Mouse (Mus musculus): ENCODE measurements around the gene Ptpn3. TPM values are rescaled to one million over a fixed set of nuclear protein-coding genes. Genes with fewer than 3 reads are reported as not detected.

Gene Ptpn3
- polyA plus RNA-seq, 1 experiment from 2014 or later = 8.1 TPM

DNA sequence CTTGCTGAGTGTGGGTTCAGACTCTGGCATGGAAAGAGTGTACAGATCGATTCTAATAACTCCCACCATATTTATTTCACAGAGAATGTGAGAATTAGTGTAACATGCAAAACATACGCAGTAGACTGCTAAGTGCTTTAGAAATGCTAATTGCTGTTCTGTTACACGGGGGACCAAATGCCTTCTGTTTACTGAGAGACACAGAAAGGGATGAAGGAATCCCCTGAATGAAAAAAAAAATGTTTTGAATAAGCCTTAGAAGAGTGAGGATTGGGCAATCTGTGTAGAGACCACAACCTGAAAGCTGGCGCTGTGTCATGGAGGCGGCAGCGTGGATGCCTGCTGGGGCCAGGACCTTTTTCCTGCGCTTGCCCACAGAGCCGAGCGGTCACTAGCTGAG, 86.8 kb downstream of the Ptpn3 start:
- no peak overlapping the region for H3K9ac ChIP-seq (replicated peaks; ENCODE audit: low read depth, low read length)
- ATAC-seq (ENCODE audit: insufficient number of reproducible peaks, insufficient read depth, low FRiP score, low read depth) = no peak
- no peaks in the 10 kb centered on the region for H3K4me1 ChIP-seq (ENCODE audit: control insufficient read depth, insufficient read depth, low read length)
- H3K27ac ChIP-seq (ENCODE audit: low read length) = no peak overlapping the region
- H3K4me2 ChIP-seq (replicated peaks; ENCODE audit: low read depth, low read length) = no peak overlapping the region
- no peak overlapping the region for H3K4me3 ChIP-seq (ENCODE audit: low read depth, low read length)
- no peaks in the 10 kb centered on the region; the same call in 1 of the 2 replicates for H3K36me3 ChIP-seq (ENCODE audit: control insufficient read depth, insufficient read depth, low read length)
- H3K9me3 ChIP-seq (ENCODE audit: control insufficient read depth, low read depth, low read length) = no peaks in the 10 kb centered on the region
- no peaks in the 10 kb centered on the region for H3K27me3 ChIP-seq (ENCODE audit: control insufficient read depth, insufficient read depth, low read length)
- WGBS = 85% methylated on average over 9 of the region's 9 CpGs

DNA sequence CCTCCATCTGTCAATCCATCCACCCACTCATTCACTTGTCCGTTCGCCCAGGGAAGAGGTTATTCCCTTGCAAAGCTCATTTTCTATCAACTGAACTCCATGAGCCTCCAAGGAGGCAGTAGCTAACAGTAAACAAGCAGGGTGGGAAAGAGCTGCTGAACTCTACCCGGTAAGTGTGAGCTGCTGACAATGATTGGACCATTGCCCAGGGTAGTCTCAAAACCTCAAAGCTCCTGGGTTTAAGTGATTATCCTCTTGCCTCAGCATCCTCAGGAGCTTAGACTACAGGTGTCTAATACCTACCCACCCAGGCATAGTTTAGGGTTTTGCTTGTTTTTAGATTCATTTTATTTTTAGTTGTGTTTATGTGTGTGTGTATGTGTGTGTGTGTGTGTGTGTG, 87.5 kb downstream of the Ptpn3 start:
- Histone ChIP-seq H3K9me3 (ENCODE audit: control insufficient read depth, low read depth, low read length) (no peaks in the 10 kb centered on the region), H3K27me3 (ENCODE audit: control insufficient read depth, insufficient read depth, low read length) (no peaks in the 10 kb centered on the region), H3K27ac (ENCODE audit: low read length) (no peak overlapping the region), H3K9ac (replicated peaks; ENCODE audit: low read depth, low read length) (no peak overlapping the region), H3K36me3 (ENCODE audit: control insufficient read depth, insufficient read depth, low read length) (no peaks in the 10 kb centered on the region; the same call in 1 of the 2 replicates), H3K4me2 (replicated peaks; ENCODE audit: low read depth, low read length) (no peak overlapping the region), H3K4me3 (ENCODE audit: low read depth, low read length) (no peak overlapping the region), H3K4me1 (ENCODE audit: control insufficient read depth, insufficient read depth, low read length) (no peaks in the 10 kb centered on the region)
- WGBS = 66% methylated on average over 3 of the region's 3 CpGs
- no peak for ATAC-seq (ENCODE audit: insufficient number of reproducible peaks, insufficient read depth, low FRiP score, low read depth)

DNA sequence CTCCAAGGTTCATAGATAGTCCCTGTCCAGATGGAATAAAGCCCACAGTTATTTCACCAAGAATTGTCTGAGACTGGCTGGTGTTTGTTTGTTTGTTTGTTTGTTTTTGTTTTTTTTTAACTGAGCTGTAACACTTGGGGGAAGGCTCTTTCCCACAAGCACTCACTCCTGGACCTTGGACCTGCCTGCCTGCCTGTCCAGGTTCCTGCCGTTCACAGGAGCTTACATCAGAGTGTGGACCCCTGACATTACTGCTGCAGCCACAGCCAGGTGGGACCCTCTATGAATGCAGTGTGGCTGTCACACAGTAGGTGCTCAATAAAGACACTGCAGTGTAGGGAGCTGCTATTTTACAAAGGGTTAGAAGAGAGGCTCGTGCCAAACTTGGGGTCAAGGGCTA, 89.9 kb downstream of the Ptpn3 start:
- Histone ChIP-seq H3K27me3 (ENCODE audit: control insufficient read depth, insufficient read depth, low read length) (no peaks in the 10 kb centered on the region), H3K4me2 (replicated peaks; ENCODE audit: low read depth, low read length) (no peak overlapping the region), H3K9me3 (ENCODE audit: control insufficient read depth, low read depth, low read length) (no peaks in the 10 kb centered on the region), H3K27ac (ENCODE audit: low read length) (no peak overlapping the region), H3K4me3 (ENCODE audit: low read depth, low read length) (no peak overlapping the region), H3K9ac (replicated peaks; ENCODE audit: low read depth, low read length) (no peak overlapping the region), H3K36me3 (ENCODE audit: control insufficient read depth, insufficient read depth, low read length) (no peaks in the 10 kb centered on the region; the same call in 1 of the 2 replicates), H3K4me1 (ENCODE audit: control insufficient read depth, insufficient read depth, low read length) (no peaks in the 10 kb centered on the region)
- no peak for ATAC-seq (ENCODE audit: insufficient number of reproducible peaks, insufficient read depth, low FRiP score, low read depth)
- 69% methylated on average over 2 of the region's 2 CpGs for WGBS

DNA sequence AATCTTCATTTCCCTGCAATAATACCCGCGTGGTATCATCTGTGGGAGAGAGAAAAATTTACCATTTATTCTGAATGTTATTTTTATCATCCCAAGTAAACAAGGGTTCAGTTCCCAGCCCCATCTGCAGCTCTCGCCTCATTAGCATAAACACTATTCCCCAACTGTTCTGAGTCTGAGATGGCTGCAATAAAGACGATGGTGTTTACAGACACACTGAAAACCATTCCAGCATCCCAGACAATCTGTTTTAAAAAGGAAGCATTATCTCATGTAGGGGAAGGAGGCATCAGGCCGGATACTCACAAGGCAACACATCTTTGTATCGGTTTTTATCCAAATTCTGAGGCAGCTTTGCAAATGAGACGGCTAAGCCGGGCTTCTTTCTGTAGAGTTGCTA, 95.7 kb downstream of the Ptpn3 start:
- WGBS = 83% methylated on average over 8 of the region's 8 CpGs
- no peak overlapping the region for H3K27ac ChIP-seq (ENCODE audit: low read length)
- no peak overlapping the region for H3K4me3 ChIP-seq (ENCODE audit: low read depth, low read length)
- H3K36me3 ChIP-seq (ENCODE audit: control insufficient read depth, insufficient read depth, low read length) = no peaks in the 10 kb centered on the region
- no peak for ATAC-seq (ENCODE audit: insufficient number of reproducible peaks, insufficient read depth, low FRiP score, low read depth)
- no peak overlapping the region for H3K9ac ChIP-seq (replicated peaks; ENCODE audit: low read depth, low read length)
- no peak overlapping the region for H3K4me2 ChIP-seq (replicated peaks; ENCODE audit: low read depth, low read length)
- no peaks in the 10 kb centered on the region for H3K9me3 ChIP-seq (ENCODE audit: control insufficient read depth, low read depth, low read length)
- no peaks in the 10 kb centered on the region for H3K4me1 ChIP-seq (ENCODE audit: control insufficient read depth, insufficient read depth, low read length)
- no peaks in the 10 kb centered on the region for H3K27me3 ChIP-seq (ENCODE audit: control insufficient read depth, insufficient read depth, low read length)

DNA sequence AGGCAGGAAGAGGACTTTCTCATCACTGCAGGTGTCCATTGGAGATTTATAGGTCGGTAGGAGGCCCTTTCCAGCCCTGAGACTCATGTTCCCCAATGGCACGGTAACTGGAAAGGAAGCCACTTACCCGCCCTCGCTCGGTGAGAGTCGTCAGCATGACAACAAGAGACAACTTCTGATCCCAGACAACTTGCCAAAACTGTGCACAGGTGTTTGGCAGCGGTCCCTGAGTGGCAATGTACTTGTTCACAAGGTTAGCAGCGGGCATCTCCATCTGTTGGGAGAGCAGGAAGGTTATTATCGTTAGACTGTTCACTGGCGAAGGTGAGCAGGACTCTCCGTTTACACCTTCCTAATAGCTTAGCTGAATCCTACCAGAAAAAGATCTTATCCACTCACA, 96.9 kb downstream of the Ptpn3 start:
- no peaks in the 10 kb centered on the region for H3K4me1 ChIP-seq (ENCODE audit: control insufficient read depth, insufficient read depth, low read length)
- H3K4me3 ChIP-seq (ENCODE audit: low read depth, low read length) = no peak overlapping the region
- no peak for ATAC-seq (ENCODE audit: insufficient number of reproducible peaks, insufficient read depth, low FRiP score, low read depth)
- no peak overlapping the region for H3K9ac ChIP-seq (replicated peaks; ENCODE audit: low read depth, low read length)
- H3K27me3 ChIP-seq (ENCODE audit: control insufficient read depth, insufficient read depth, low read length) = no peaks in the 10 kb centered on the region
- no peak overlapping the region for H3K27ac ChIP-seq (ENCODE audit: low read length)
- no peak overlapping the region for H3K4me2 ChIP-seq (replicated peaks; ENCODE audit: low read depth, low read length)
- WGBS = 83% methylated on average over 11 of the region's 11 CpGs
- no peaks in the 10 kb centered on the region for H3K9me3 ChIP-seq (ENCODE audit: control insufficient read depth, low read depth, low read length)
- H3K36me3 ChIP-seq (ENCODE audit: control insufficient read depth, insufficient read depth, low read length) = no peaks in the 10 kb centered on the region

DNA sequence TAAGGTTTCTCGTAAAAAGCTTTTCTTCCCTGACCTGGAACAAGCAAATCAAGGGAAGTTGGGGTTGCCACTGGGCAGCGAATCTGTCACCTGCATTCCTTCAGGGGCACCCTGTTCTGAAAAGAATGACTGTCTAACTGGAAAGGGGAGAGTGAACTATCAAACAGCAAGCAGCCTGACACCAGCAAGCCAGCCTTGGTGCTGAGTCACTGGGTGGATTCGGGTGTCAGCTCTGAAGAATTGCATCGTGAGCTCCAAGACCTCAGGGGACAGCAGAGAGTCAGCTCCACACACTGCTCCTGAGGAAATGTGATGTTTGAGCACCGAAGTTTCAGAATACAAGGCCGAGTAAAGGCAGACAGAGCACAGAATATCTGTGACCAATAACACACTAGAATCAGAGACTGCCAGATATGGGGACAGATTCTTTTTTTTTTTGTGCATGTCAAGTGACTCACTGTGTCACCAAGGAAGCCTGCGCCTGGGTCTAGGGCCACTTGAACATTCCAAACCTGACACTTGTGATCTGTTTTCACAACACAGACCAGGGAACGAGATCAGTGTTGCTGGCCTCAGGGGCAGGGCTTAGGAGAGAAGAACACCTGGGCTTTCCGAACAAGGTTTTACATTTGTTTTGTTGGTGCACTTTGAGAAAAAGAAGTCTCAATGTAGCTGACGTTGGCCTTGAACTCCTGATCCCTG, 98.8 kb downstream of the Ptpn3 start:
- H3K9ac ChIP-seq (replicated peaks; ENCODE audit: low read depth, low read length) = no peak overlapping the region
- no peak overlapping the region for H3K27ac ChIP-seq (ENCODE audit: low read length)
- ATAC-seq (ENCODE audit: insufficient number of reproducible peaks, insufficient read depth, low FRiP score, low read depth) = no peak
- peaks cover 2% of the 10 kb centered on the region; the same call in 1 of the 2 replicates for H3K36me3 ChIP-seq (ENCODE audit: control insufficient read depth, insufficient read depth, low read length)
- 37% methylated on average over 10 of the region's 10 CpGs for WGBS
- no peaks in the 10 kb centered on the region for H3K4me1 ChIP-seq (ENCODE audit: control insufficient read depth, insufficient read depth, low read length)
- no peak overlapping the region for H3K4me2 ChIP-seq (replicated peaks; ENCODE audit: low read depth, low read length)
- H3K9me3 ChIP-seq (ENCODE audit: control insufficient read depth, low read depth, low read length) = 0 out of 2 replicates have a peak, but pooled peaks cover 4% of the 10 kb centered on the region
- H3K4me3 ChIP-seq (ENCODE audit: low read depth, low read length) = no peak overlapping the region
- H3K27me3 ChIP-seq (ENCODE audit: control insufficient read depth, insufficient read depth, low read length) = no peaks in the 10 kb centered on the region

DNA sequence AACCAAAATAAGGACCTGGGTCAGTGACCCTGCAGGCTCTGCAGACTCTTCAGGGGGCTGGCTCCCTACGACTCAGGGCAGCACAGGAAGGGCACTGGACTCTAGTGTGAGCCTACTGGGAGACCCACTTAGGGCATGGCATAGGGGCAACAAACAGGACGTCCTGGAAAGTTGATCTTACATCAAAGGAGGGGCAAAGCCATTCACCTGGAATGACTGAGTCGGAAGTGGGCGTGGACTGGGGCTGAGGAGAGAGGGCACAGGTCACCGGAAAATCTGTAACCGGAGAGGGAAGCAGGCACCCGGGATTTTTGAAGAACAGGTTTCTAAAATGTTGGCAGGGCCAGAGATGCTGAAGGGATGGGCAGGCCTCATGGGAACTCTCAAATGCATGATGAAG, 99.5 kb downstream of the Ptpn3 start:
- H3K4me2 ChIP-seq (replicated peaks; ENCODE audit: low read depth, low read length) = no peak overlapping the region
- 0 out of 2 replicates have a peak, but pooled peaks cover 4% of the 10 kb centered on the region for H3K9me3 ChIP-seq (ENCODE audit: control insufficient read depth, low read depth, low read length)
- no peaks in the 10 kb centered on the region for H3K27me3 ChIP-seq (ENCODE audit: control insufficient read depth, insufficient read depth, low read length)
- H3K9ac ChIP-seq (replicated peaks; ENCODE audit: low read depth, low read length) = no peak overlapping the region
- no peak overlapping the region for H3K27ac ChIP-seq (ENCODE audit: low read length)
- no peak for ATAC-seq (ENCODE audit: insufficient number of reproducible peaks, insufficient read depth, low FRiP score, low read depth)
- peaks cover 2% of the 10 kb centered on the region; the same call in 1 of the 2 replicates for H3K36me3 ChIP-seq (ENCODE audit: control insufficient read depth, insufficient read depth, low read length)
- no peak overlapping the region for H3K4me3 ChIP-seq (ENCODE audit: low read depth, low read length)
- H3K4me1 ChIP-seq (ENCODE audit: control insufficient read depth, insufficient read depth, low read length) = no peaks in the 10 kb centered on the region
- 35% methylated on average over 7 of the region's 7 CpGs for WGBS

DNA sequence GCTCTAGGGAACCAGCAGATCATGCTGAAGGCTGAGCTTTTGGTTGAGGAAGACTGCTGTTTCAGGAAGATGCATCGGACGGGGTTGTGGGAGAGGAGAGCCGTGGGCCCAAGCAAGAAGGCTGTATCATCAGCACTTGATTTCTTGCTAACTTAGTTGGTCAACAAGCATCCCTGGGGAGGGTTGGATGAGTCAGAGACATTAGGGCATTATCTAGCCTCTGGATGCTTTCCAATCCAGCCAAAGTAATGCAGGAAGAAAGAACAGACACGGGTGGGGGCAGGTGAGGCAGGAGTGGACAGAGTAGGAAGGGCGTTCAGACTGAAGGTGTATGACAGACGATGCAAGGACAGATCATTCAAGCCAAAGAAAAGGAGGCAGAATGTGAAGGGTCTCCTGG, 101.0 kb downstream of the Ptpn3 start:
- WGBS = 93% methylated on average over 6 of the region's 6 CpGs
- Histone ChIP-seq H3K4me2 (replicated peaks; ENCODE audit: low read depth, low read length) (no peak overlapping the region), H3K36me3 (ENCODE audit: control insufficient read depth, insufficient read depth, low read length) (peaks cover 2% of the 10 kb centered on the region; the same call in 1 of the 2 replicates), H3K4me1 (ENCODE audit: control insufficient read depth, insufficient read depth, low read length) (no peaks in the 10 kb centered on the region), H3K27ac (ENCODE audit: low read length) (no peak overlapping the region), H3K9me3 (ENCODE audit: control insufficient read depth, low read depth, low read length) (0 out of 2 replicates have a peak, but pooled peaks cover 4% of the 10 kb centered on the region), H3K9ac (replicated peaks; ENCODE audit: low read depth, low read length) (no peak overlapping the region), H3K27me3 (ENCODE audit: control insufficient read depth, insufficient read depth, low read length) (no peaks in the 10 kb centered on the region), H3K4me3 (ENCODE audit: low read depth, low read length) (no peak overlapping the region)
- ATAC-seq (ENCODE audit: insufficient number of reproducible peaks, insufficient read depth, low FRiP score, low read depth) = no peak

Data from stomach, embryonic 14.5 days (tissue).